Comparison of ENCODE assay signal across 9 mouse cellular contexts in the genomic region with DNA sequence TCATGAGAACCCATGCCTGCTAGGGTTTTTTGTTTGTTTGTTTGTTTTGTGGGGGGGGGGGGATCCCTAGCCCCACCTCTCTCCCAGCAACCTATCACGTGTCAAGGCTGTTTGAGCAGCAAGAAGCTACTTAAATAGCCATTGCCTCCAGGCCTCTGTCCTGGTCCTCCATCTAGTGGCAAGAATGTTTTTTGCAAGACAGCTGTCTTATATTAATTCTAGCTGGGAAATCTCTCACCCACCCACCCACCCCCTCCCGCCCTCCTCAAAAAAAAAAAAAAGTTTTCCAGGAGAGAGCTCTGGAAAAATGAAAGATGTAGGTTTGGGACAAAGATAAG. TPM values are rescaled to one million over a fixed set of nuclear protein-coding genes. Genes with fewer than 3 reads are reported as not detected.
DNase-seq lines count a peak whose midpoint lies in the region; ATAC-seq lines count a peak whose summit lies in the region.
"Had no signal": no experiment of that assay in that cellular context is flagged by ENCODE, and none has a peak within 500 bp of the region (broad histone marks: within the 10 kb centered on the region; RNA-seq: fewer than 3 reads in every experiment).

No protein-coding gene starts in this region.

- H3K9me3 ChIP-seq in forebrain, embryonic 13.5 days (replicated peaks), result no peaks in the 10 kb centered on the region
- no peaks in the 10 kb centered on the region for H3K9me3 ChIP-seq in heart, embryonic 10.5 days
- H3K9me3 ChIP-seq: limb, embryonic 15.5 days had no signal

- no peaks in the 10 kb centered on the region for H3K27me3 ChIP-seq in forebrain, embryonic 13.5 days
- H3K27me3 ChIP-seq in heart, embryonic 10.5 days (ENCODE audit: insufficient read depth, poor library complexity, severe bottlenecking), result no peaks in the 10 kb centered on the region
- H3K27me3 ChIP-seq: limb, embryonic 15.5 days had no signal

- peak; percentile 14 for DNase-seq in layer of hippocampus, adult 9-11 months
- no peak for DNase-seq in layer of hippocampus, adult 9-10 months (ENCODE audit: low spot score)
- DNase-seq in R1 (ENCODE audit: low read depth, low spot score), result peak; percentile 71
- peak; percentile 65 for DNase-seq in kidney, postnatal 14 days
- peak; percentile 23 for DNase-seq in neural tube, embryonic 10.5 days (ENCODE audit: extremely low spot score, low spot score)
- DNase-seq in thymus, postnatal 10 days (ENCODE audit: low spot score in 2 of 2), result no peak
- no peak for DNase-seq in heart, embryonic 10.5 days (ENCODE audit: low spot score)

- H3K4me3 ChIP-seq in forebrain, embryonic 13.5 days, result no peak overlapping the region
- no peak overlapping the region for H3K4me3 ChIP-seq in heart, embryonic 10.5 days
- H3K4me3 ChIP-seq: limb, embryonic 15.5 days had no signal

- H3K4me2 ChIP-seq in forebrain, embryonic 13.5 days, result no peak overlapping the region
- H3K4me2 ChIP-seq: limb, embryonic 15.5 days had no signal

- peak; percentile 77 for ATAC-seq in forebrain, embryonic 13.5 days

- no peaks in the 10 kb centered on the region for H3K36me3 ChIP-seq in forebrain, embryonic 13.5 days (ENCODE audit: poor library complexity, severe bottlenecking)
- H3K36me3 ChIP-seq in heart, embryonic 10.5 days, result no peaks in the 10 kb centered on the region
- H3K36me3 ChIP-seq: limb, embryonic 15.5 days had no signal

- no peak overlapping the region for H3K27ac ChIP-seq in forebrain, embryonic 13.5 days
- no peak overlapping the region for H3K27ac ChIP-seq in heart, embryonic 10.5 days
- H3K27ac ChIP-seq: limb, embryonic 15.5 days had no signal

- 21% methylated on average over 2 of the region's 2 CpGs for WGBS in forebrain, embryonic 13.5 days
- 8% methylated on average over 2 of the region's 2 CpGs for WGBS in heart, embryonic 10.5 days

- H3K4me1 ChIP-seq in forebrain, embryonic 13.5 days, result no peaks in the 10 kb centered on the region
- H3K4me1 ChIP-seq in heart, embryonic 10.5 days, result no peaks in the 10 kb centered on the region
- H3K4me1 ChIP-seq: limb, embryonic 15.5 days had no signal

- H3K9ac ChIP-seq in forebrain, embryonic 13.5 days, result no peak overlapping the region
- H3K9ac ChIP-seq: limb, embryonic 15.5 days had no signal

RNA-seq across cellular contexts. Expression of a gene that starts 9.8 kb away (rescaled TPM):
- polyA plus RNA-seq in forebrain, embryonic 13.5 days (2015; fragmentation: Nextera tagmentation; extraction: Ambion mirVana), result 104 TPM in 2 replicates
- polyA plus RNA-seq in heart, embryonic 10.5 days (2016; fragmentation: Nextera tagmentation; extraction: Ambion mirVana), result 54.8 and 60.5 TPM in 2 replicates

RNA-seq across cellular contexts. Expression of a gene that starts 10.0 kb away (rescaled TPM):
- polyA plus RNA-seq in forebrain, embryonic 13.5 days (2015; fragmentation: Nextera tagmentation; extraction: Ambion mirVana), result 37.4 and 39.1 TPM in 2 replicates
- polyA plus RNA-seq in heart, embryonic 10.5 days (2016; fragmentation: Nextera tagmentation; extraction: Ambion mirVana), result 21.4 and 23.0 TPM in 2 replicates

Comparison
In these comparisons a context has a peak if more than half of its experiments do, and no peak if none do; other contexts are left out.
1. DNase-seq: peak in layer of hippocampus, adult 9-11 months (single experiment), R1 (single experiment), kidney, postnatal 14 days (single experiment) and neural tube, embryonic 10.5 days (single experiment); none in layer of hippocampus, adult 9-10 months (single experiment), thymus, postnatal 10 days (0 of 2) and heart, embryonic 10.5 days (single experiment).